Mouse (Mus musculus) liver, embryonic 13.5 days (tissue): Measurements from ENCODE around the gene Supt4a. TPM values are rescaled to one million over a fixed set of nuclear protein-coding genes. Genes with fewer than 3 reads are reported as not detected.

Experiments used
- ATAC-seq: fragments of 200-750 bp; cut with Nextera tagmentation; 2 replicates; pipeline ENCODE4 v1.8.0; 2017; ENCODE audit warnings: low read depth, mild to moderate bottlenecking, moderate number of reproducible peaks, moderate library complexity
- DNase-seq: peaks from one replicate; pipeline ENCODE4 v3.0.0; 2022
- H3K27ac ChIP-seq: fragments of 300-500 bp; sonication (generic); 2 replicates; pipeline ENCODE4 v1.5.1; 2015; ENCODE audit warnings: moderate library complexity, mild to moderate bottlenecking, inconsistent platforms
- H3K27me3 ChIP-seq: fragments of 300-500 bp; sonication (generic); 2 replicates; pipeline ENCODE4 v1.6.1; 2015; ENCODE audit warnings: mild to moderate bottlenecking, inconsistent platforms
- H3K36me3 ChIP-seq: fragments of 300-500 bp; sonication (generic); 2 replicates; pipeline ENCODE4 v1.6.1; 2015; ENCODE audit warnings: mild to moderate bottlenecking, inconsistent platforms
- H3K4me1 ChIP-seq: fragments of 300-500 bp; sonication (generic); replicated peaks from 2 replicates; pipeline ENCODE4 v1.6.1; 2015; ENCODE audit warnings: inconsistent platforms
- H3K4me2 ChIP-seq: fragments of 300-500 bp; sonication (generic); 2 replicates; pipeline ENCODE4 v1.6.1; 2015; ENCODE audit warnings: inconsistent platforms, mild to moderate bottlenecking, moderate library complexity
- H3K4me3 ChIP-seq: fragments of 300-500 bp; sonication (generic); replicated peaks from 2 replicates; pipeline ENCODE4 v1.5.1; 2015; ENCODE audit warnings: mild to moderate bottlenecking, inconsistent platforms
- H3K9ac ChIP-seq: fragments of 300-500 bp; sonication (generic); 2 replicates; pipeline ENCODE4 v1.6.1; 2015; ENCODE audit warnings: mild to moderate bottlenecking, inconsistent platforms
- H3K9me3 ChIP-seq: fragments of 300-500 bp; sonication (generic); replicated peaks from 2 replicates; pipeline ENCODE4 v1.6.1; 2016; ENCODE audit warnings: inconsistent platforms
- WGBS: fragments of 180-500 bp; shearing (Covaris S2); methylation state at CpG from one replicate; pipeline ENCODE4 v1.1.7; 2015; ENCODE audit not compliant: insufficient replicate concordance; 5-methylcytosine and 5-hydroxymethylcytosine counted together
- polyA plus RNA-seq: library from polyadenylated mRNA; unstranded; fragments of >200 nt; fragmentation: Nextera tagmentation; extraction: Ambion mirVana; gene quantifications from 2 replicates; pipeline ENCODE4 v1.2.1, GENCODE M21; 2015

Gene Supt4a
- polyA plus RNA-seq, 1 experiment from 2014 or later, result 233 TPM

GRCm38 (mm10) chr11:87760301-87761081 is 23.1 kb downstream of the Supt4a start, which contains the start of gene Tspoap1:
Tspoap1 (plus strand) TSS chr11:87760541.
- peak within 1 kb of the TSS; percentile 28; the same call in 1 of the 2 replicates for H3K9ac ChIP-seq
- peak within 1 kb of the TSS; percentile 74 for H3K27ac ChIP-seq
- peaks cover 54% of the 10 kb centered on the region for H3K27me3 ChIP-seq
- peaks cover 52% of the 10 kb centered on the region for H3K4me1 ChIP-seq
- WGBS, result 7% methylated on average over 23 of the region's 23 CpGs
- DNase-seq, result peak; percentile 50
- peaks cover 23% of the 10 kb centered on the region for H3K36me3 ChIP-seq
- H3K9me3 ChIP-seq, result no peaks in the 10 kb centered on the region
- ATAC-seq, result no peak
- H3K4me3 ChIP-seq, result 0 out of 2 replicates have a peak within 1 kb of the TSS, but pooled peaks have one; percentile 2
- H3K4me2 ChIP-seq, result no peak within 1 kb of the TSS

GRCm38 (mm10) chr11:87761181-87761721 is 23.9 kb downstream of the Supt4a start:
- no peak for DNase-seq
- peaks cover 20% of the 10 kb centered on the region for H3K36me3 ChIP-seq

GRCm38 (mm10) chr11:87761806-87762701 is 24.7 kb downstream of the Supt4a start:
- ATAC-seq (no peak), DNase-seq (no peak)
- H3K9ac ChIP-seq, result no peak overlapping the region
- H3K27me3 ChIP-seq, result peaks cover 70% of the 10 kb centered on the region
- H3K27ac ChIP-seq, result no peak overlapping the region
- 68% methylated on average over 14 of the region's 14 CpGs for WGBS
- H3K4me2 ChIP-seq, result no peak overlapping the region
- no peak overlapping the region for H3K4me3 ChIP-seq
- H3K36me3 ChIP-seq, result peaks cover 12% of the 10 kb centered on the region
- H3K4me1 ChIP-seq, result peaks cover 52% of the 10 kb centered on the region
- H3K9me3 ChIP-seq, result no peaks in the 10 kb centered on the region

More at GRCm38 (mm10) chr11:87761181-87761721, 23.9 kb downstream of the Supt4a start:
- Histone ChIP-seq H3K27me3 (peaks cover 62% of the 10 kb centered on the region), H3K9me3 (no peaks in the 10 kb centered on the region), H3K9ac (no peak overlapping the region), H3K4me1 (peaks cover 52% of the 10 kb centered on the region), H3K4me3 (no peak overlapping the region), H3K4me2 (no peak overlapping the region), H3K27ac (no peak overlapping the region; the same call in 1 of the 2 replicates)
- ATAC-seq, result no peak
- WGBS, result 57% methylated on average over 11 of the region's 11 CpGs

DNA sequence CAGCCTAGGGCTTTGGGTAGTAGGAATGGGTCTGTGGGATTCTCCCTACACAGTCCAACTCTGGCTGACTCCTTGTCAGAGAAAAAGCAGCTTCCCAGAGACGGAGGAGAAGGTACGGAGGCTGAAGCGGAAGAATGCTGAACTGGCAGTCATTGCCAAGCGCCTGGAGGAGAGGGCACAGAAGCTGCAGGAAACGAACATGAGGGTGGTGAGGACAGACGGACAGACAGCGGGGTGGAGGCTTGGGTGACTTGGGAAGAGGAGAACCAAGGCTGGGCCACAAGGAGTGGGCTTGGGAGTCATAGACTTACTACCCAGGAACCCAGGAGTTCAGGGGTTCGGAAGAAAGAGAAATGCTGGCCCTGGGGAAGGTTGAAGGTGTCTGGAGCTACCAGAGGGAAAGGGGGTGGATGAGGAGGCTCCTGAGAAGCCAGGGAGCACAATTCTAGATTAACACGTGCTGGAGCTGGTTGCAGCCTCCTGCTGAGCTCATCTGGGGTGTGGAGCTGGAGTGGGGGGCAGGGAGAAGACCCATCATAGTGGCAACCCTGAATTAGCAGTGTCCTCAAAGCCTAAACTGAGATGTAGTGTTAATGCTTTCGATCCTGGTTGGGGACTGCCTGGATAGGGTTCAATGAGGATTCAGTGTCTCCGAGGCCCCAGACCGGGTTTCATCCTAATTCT is 25.5 kb downstream of the Supt4a start:
- Histone ChIP-seq H3K9me3 (no peaks in the 10 kb centered on the region), H3K4me2 (peak overlapping the region; percentile 72; the same call in 1 of the 2 replicates), H3K4me1 (peaks cover 49% of the 10 kb centered on the region), H3K27me3 (peaks cover 70% of the 10 kb centered on the region), H3K36me3 (peaks cover 4% of the 10 kb centered on the region; the same call in 1 of the 2 replicates), H3K27ac (no peak overlapping the region), H3K4me3 (no peak overlapping the region), H3K9ac (0 out of 2 replicates have a peak overlapping the region, but pooled peaks have one; percentile 5)
- 62% methylated on average over 12 of the region's 12 CpGs for WGBS
- no peak for ATAC-seq
- no peak for DNase-seq

DNA sequence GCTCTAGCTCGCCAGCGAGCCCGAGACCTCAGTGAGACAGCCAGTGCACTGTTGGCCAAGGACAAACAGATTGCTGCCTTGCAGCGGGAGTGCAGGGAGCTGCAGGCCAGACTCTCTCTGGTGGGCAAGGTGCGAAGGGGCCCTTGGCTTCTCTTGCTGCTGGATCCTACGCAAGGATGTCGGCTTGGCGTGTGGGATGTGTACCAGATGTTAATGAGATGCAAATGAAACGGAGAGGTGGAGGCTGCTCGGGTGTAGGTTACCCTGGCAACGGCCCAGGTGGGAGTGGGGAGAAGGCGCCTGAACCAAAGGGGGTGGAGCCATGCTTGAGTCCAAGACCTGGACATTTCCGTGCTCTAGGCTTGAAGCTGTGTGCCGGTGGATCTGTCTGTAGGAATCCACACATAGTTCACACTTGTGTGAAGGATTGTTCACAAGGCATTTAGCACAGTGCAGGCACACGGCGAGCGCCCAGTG is 26.2 kb downstream of the Supt4a start:
- Histone ChIP-seq H3K9ac (no peak overlapping the region), H3K27ac (no peak overlapping the region), H3K4me3 (peak overlapping the region; percentile 47), H3K4me1 (peaks cover 49% of the 10 kb centered on the region), H3K27me3 (peaks cover 71% of the 10 kb centered on the region), H3K4me2 (peak overlapping the region; percentile 72), H3K36me3 (no peaks in the 10 kb centered on the region), H3K9me3 (no peaks in the 10 kb centered on the region)
- ATAC-seq (no peak), DNase-seq (no peak)
- WGBS, result 31% methylated on average over 17 of the region's 17 CpGs

GRCm38 (mm10) chr11:87763988-87764876 is 26.9 kb downstream of the Supt4a start:
- H3K4me2 ChIP-seq, result peak overlapping the region; percentile 72
- H3K4me3 ChIP-seq, result peak overlapping the region; percentile 47
- H3K9ac ChIP-seq, result peak overlapping the region; percentile 40; the same call in 1 of the 2 replicates
- no peak for ATAC-seq
- WGBS, result 9% methylated on average over 65 of the region's 65 CpGs
- no peak overlapping the region for H3K27ac ChIP-seq
- no peak for DNase-seq
- no peaks in the 10 kb centered on the region for H3K36me3 ChIP-seq
- peaks cover 48% of the 10 kb centered on the region for H3K4me1 ChIP-seq
- no peaks in the 10 kb centered on the region for H3K9me3 ChIP-seq
- peaks cover 71% of the 10 kb centered on the region for H3K27me3 ChIP-seq

DNA sequence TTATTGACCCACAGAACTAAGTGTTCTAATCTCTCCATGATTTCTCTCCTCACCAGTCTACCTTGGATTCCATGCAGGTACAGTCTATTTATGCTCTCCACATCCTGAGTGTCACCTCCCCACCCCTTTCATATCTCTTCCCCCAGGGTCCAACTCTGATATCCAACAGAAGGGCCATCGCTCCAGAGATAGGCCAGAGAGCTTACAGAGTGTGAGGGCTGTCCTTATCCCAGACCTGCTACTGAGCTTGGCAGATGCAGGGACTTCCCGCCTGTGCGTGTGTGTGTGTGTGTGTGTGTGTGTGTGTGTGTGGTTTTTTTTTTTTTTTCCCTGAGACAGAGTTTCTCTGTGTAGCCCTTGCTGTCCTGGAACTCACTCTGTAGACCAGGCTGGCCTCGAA is 31.4 kb downstream of the Supt4a start:
- H3K9me3 ChIP-seq, result no peaks in the 10 kb centered on the region
- peaks cover 17% of the 10 kb centered on the region for H3K4me1 ChIP-seq
- H3K27ac ChIP-seq, result no peak overlapping the region
- H3K36me3 ChIP-seq, result no peaks in the 10 kb centered on the region
- H3K27me3 ChIP-seq, result peaks cover 35% of the 10 kb centered on the region
- 46% methylated on average over 4 of the region's 4 CpGs for WGBS
- H3K4me3 ChIP-seq, result no peak overlapping the region
- ATAC-seq, result peak; percentile 32; the same call in 1 of the 2 replicates
- H3K4me2 ChIP-seq, result no peak overlapping the region
- DNase-seq, result no peak
- H3K9ac ChIP-seq, result no peak overlapping the region

GRCm38 (mm10) chr11:87770989-87771388 is 33.6 kb downstream of the Supt4a start:
- Histone ChIP-seq H3K9ac (no peak overlapping the region), H3K4me2 (no peak overlapping the region), H3K4me1 (peaks cover 7% of the 10 kb centered on the region), H3K27me3 (peaks cover 12% of the 10 kb centered on the region), H3K36me3 (no peaks in the 10 kb centered on the region), H3K4me3 (no peak overlapping the region), H3K27ac (peak overlapping the region; percentile 6; the same call in 1 of the 2 replicates), H3K9me3 (no peaks in the 10 kb centered on the region)
- peak; percentile 71 for DNase-seq
- 33% methylated on average over 3 of the region's 3 CpGs for WGBS
- ATAC-seq, result 0 out of 2 replicates have a peak, but pooled peaks have one; percentile 26

DNA sequence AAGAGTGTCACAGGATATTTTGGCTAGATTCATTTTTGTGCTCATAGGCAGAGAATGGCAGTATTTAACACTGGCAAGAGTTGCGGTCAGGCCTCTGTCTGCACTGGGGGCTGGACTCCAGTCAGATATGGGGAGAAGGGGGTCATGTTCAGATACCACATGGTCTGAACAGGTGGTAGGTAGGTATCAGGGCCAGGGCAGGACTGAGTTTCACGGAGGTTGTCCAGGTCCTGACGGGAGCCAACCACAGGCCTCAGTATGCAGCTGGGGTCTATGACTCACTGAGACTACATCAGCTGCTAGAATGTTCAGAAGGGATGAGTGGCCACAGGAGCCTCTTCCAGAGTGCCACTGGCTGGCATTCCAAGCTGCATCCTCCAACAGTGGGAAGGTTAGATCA is 35.0 kb downstream of the Supt4a start:
- Histone ChIP-seq H3K27ac (no peak overlapping the region), H3K9ac (no peak overlapping the region), H3K4me3 (no peak overlapping the region), H3K4me1 (peaks cover 7% of the 10 kb centered on the region), H3K27me3 (0 out of 2 replicates have a peak, but pooled peaks cover 2% of the 10 kb centered on the region), H3K36me3 (no peaks in the 10 kb centered on the region), H3K4me2 (no peak overlapping the region), H3K9me3 (no peaks in the 10 kb centered on the region)
- no peak for DNase-seq
- ATAC-seq, result no peak
- WGBS, result 75% methylated on average over 3 of the region's 3 CpGs
